Mouse (Mus musculus) lung, postnatal 0 days (tissue): Measurements from ENCODE around the gene Bik.

Source experiments
- CTCF ChIP-seq: IDR thresholded peaks from 2 replicates; pipeline ENCODE4 v1.5.1; 2016; ENCODE audit warnings: antibody characterized with exemption, mild to moderate bottlenecking
- EP300 ChIP-seq: IDR thresholded peaks from 2 replicates; pipeline ENCODE4 v1.6.1; 2016; ENCODE audit warnings: antibody characterized with exemption, mild to moderate bottlenecking, control low read depth

- TF ChIP-seq CTCF, result no peak
- no peak for TF ChIP-seq EP300
Observed at GRCm38 (mm10) chr15:83539905-83540304, 13.2 kb downstream of the Bik start.
